Mouse (Mus musculus) MEL (cell line): Measurements from ENCODE around the gene Syne2. TPM values are rescaled to one million over a fixed set of nuclear protein-coding genes. Genes with fewer than 3 reads are reported as not detected.

Experiments used
- DNase-seq: peaks from one replicate; pipeline ENCODE4 v3.0.0; 2011; ENCODE audit warnings: low read depth, low spot score
- H3K27ac ChIP-seq: 2 replicates; pipeline ENCODE4 v1.5.1; 2012; ENCODE audit warnings: low read depth, mild to moderate bottlenecking, control low read depth, low read length, moderate library complexity; ENCODE audit not compliant: control insufficient read depth
- H3K27me3 ChIP-seq, 2 experiments: fragments of 150-350 bp in 1 of 2; sonication (generic) in 1 of 2; 2 replicates each; pipeline ENCODE4 v1.6.1; 2012; ENCODE audit warnings: low read length in 2 of 2, mild to moderate bottlenecking in 2 of 2, improper control_type of control experiment in 1 of 2, moderate library complexity in 1 of 2; ENCODE audit not compliant: insufficient read depth in 2 of 2, control insufficient read depth in 1 of 2
- H3K36me3 ChIP-seq, 2 experiments: 2 replicates each; pipeline ENCODE4 v1.6.1; 2012 to 2014; ENCODE audit warnings: low read length in 2 of 2, improper control_type of control experiment in 1 of 2, inconsistent platforms in 1 of 2, mild to moderate bottlenecking in 1 of 2; ENCODE audit not compliant: insufficient read depth in 2 of 2, control insufficient read depth in 1 of 2
- H3K4me1 ChIP-seq, 2 experiments: fragments of 150-350 bp in 1 of 2; sonication (generic) in 1 of 2; 2 replicates each; pipeline ENCODE4 v1.6.1; 2012; ENCODE audit warnings: low read length in 2 of 2, improper control_type of control experiment in 1 of 2, mild to moderate bottlenecking in 1 of 2; ENCODE audit not compliant: insufficient read depth in 2 of 2, control insufficient read depth in 1 of 2
- H3K4me3 ChIP-seq, 2 experiments: fragments of 150-350 bp in 1 of 2; sonication (generic) in 1 of 2; 2 replicates each; pipeline ENCODE4 v1.5.1; 2012; ENCODE audit warnings: low read depth in 2 of 2, low read length in 2 of 2, mild to moderate bottlenecking in 2 of 2, moderate library complexity in 2 of 2, control low read depth in 1 of 2, improper control_type of control experiment in 1 of 2; ENCODE audit not compliant: control insufficient read depth in 1 of 2, insufficient read depth in 1 of 2
- H3K79me2 ChIP-seq: 2 replicates; pipeline ENCODE4 v1.6.1; 2012; ENCODE audit warnings: mild to moderate bottlenecking, low read length, moderate library complexity; ENCODE audit not compliant: control insufficient read depth, poor library complexity, insufficient read depth
- H3K9ac ChIP-seq: 2 replicates; pipeline ENCODE4 v1.6.1; 2012; ENCODE audit warnings: low read depth, mild to moderate bottlenecking, control low read depth, low read length, moderate library complexity; ENCODE audit not compliant: control insufficient read depth, poor library complexity, severe bottlenecking
- H3K9me3 ChIP-seq: fragments of 150-350 bp; sonication (generic); replicated peaks from 2 replicates; pipeline ENCODE4 v1.6.1; 2012; ENCODE audit warnings: mild to moderate bottlenecking, low read length, improper control_type of control experiment, moderate library complexity; ENCODE audit not compliant: insufficient read depth
- CHD2 ChIP-seq: IDR thresholded peaks from 2 replicates; pipeline ENCODE4 v1.6.1; 2011; ENCODE audit warnings: low read length, improper control_type of control experiment
- CTCF ChIP-seq, 3 experiments: IDR thresholded peaks in 2 of 3; conservative IDR thresholded peaks in 1 of 3; 2 replicates each; pipeline ENCODE4 v1.5.1; 2011 to 2012; ENCODE audit warnings: low read length in 3 of 3, low read depth in 2 of 3, mild to moderate bottlenecking in 2 of 3, improper control_type of control experiment in 1 of 3, inconsistent platforms in 1 of 3, mixed read lengths in 1 of 3, moderate library complexity in 1 of 3; ENCODE audit not compliant: control insufficient read depth in 1 of 3, insufficient read depth in 1 of 3, poor library complexity in 1 of 3, severe bottlenecking in 1 of 3
- E2F4 ChIP-seq: IDR thresholded peaks from 2 replicates; pipeline ENCODE4 v1.6.1; 2011; ENCODE audit warnings: low read depth, low read length, improper control_type of control experiment, borderline replicate concordance
- ELF1 ChIP-seq: IDR thresholded peaks from 2 replicates; pipeline ENCODE4 v1.6.1; 2014; ENCODE audit warnings: low read depth, mild to moderate bottlenecking, inconsistent platforms, low read length, improper control_type of control experiment, moderate library complexity
- EP300 ChIP-seq, 2 experiments: IDR thresholded peaks; 2 replicates each; pipeline ENCODE4 v1.6.1; 2011; ENCODE audit warnings: improper control_type of control experiment in 2 of 2, low read length in 2 of 2, low read depth in 1 of 2, mild to moderate bottlenecking in 1 of 2
- GABPA ChIP-seq: IDR thresholded peaks from 2 replicates; pipeline ENCODE4 v1.6.1; 2012; ENCODE audit warnings: low read depth, mild to moderate bottlenecking, inconsistent platforms, low read length, improper control_type of control experiment, moderate library complexity
- GATA1 ChIP-seq: IDR thresholded peaks from 2 replicates; pipeline ENCODE4 v1.6.1; 2011; ENCODE audit warnings: low read depth, low read length, improper control_type of control experiment
- HCFC1 ChIP-seq: IDR thresholded peaks from 2 replicates; pipeline ENCODE4 v1.6.1; 2012; ENCODE audit warnings: low read depth, mild to moderate bottlenecking, inconsistent platforms, low read length, improper control_type of control experiment, moderate library complexity
- JUND ChIP-seq: IDR thresholded peaks from 2 replicates; pipeline ENCODE4 v1.6.1; 2011; ENCODE audit warnings: low read depth, mild to moderate bottlenecking, improper control_type of control experiment, low read length
- MAX ChIP-seq: IDR thresholded peaks from 2 replicates; pipeline ENCODE4 v1.6.1; 2011; ENCODE audit warnings: low read length, improper control_type of control experiment
- MAZ ChIP-seq: IDR thresholded peaks from 2 replicates; pipeline ENCODE4 v1.6.1; 2012; ENCODE audit warnings: low read depth, mild to moderate bottlenecking, inconsistent platforms, low read length, improper control_type of control experiment
- MEF2A ChIP-seq: IDR thresholded peaks from 2 replicates; pipeline ENCODE4 v1.6.1; 2014; ENCODE audit warnings: low read depth, mild to moderate bottlenecking, inconsistent platforms, low read length, improper control_type of control experiment; ENCODE audit not compliant: poor library complexity, insufficient replicate concordance, severe bottlenecking; ENCODE audit errors: extremely low read depth
- MYB ChIP-seq: IDR thresholded peaks from 2 replicates; pipeline ENCODE4 v1.6.1; 2011; ENCODE audit warnings: mild to moderate bottlenecking, low read depth, low read length, improper control_type of control experiment
- MYC ChIP-seq: IDR thresholded peaks from 2 replicates; pipeline ENCODE4 v1.6.1; 2011; ENCODE audit warnings: low read depth, mild to moderate bottlenecking, low read length, improper control_type of control experiment, moderate library complexity
- NELFE ChIP-seq: IDR thresholded peaks from 2 replicates; pipeline ENCODE4 v1.6.1; 2011; ENCODE audit warnings: low read depth, low read length, improper control_type of control experiment
- NRF1 ChIP-seq: IDR thresholded peaks from 2 replicates; pipeline ENCODE4 v1.6.1; 2014; ENCODE audit warnings: low read depth, mild to moderate bottlenecking, inconsistent platforms, low read length, improper control_type of control experiment, moderate library complexity; ENCODE audit not compliant: poor library complexity, insufficient read depth, severe bottlenecking
- POLR2A ChIP-seq, 2 experiments: IDR thresholded peaks; 2 replicates each; pipeline ENCODE4 v1.6.1; 2011 to 2012; ENCODE audit warnings: low read length in 2 of 2, mild to moderate bottlenecking in 2 of 2, control low read depth in 1 of 2, improper control_type of control experiment in 1 of 2, low read depth in 1 of 2, moderate library complexity in 1 of 2; ENCODE audit not compliant: control insufficient read depth in 1 of 2, insufficient read depth in 1 of 2, poor library complexity in 1 of 2
- POLR2AphosphoS2 ChIP-seq: IDR thresholded peaks from 2 replicates; pipeline ENCODE4 v1.6.1; 2011; ENCODE audit warnings: low read length, improper control_type of control experiment
- RAD21 ChIP-seq: IDR thresholded peaks from 2 replicates; pipeline ENCODE4 v1.6.1; 2011; ENCODE audit warnings: mild to moderate bottlenecking, low read depth, low read length, improper control_type of control experiment
- RCOR1 ChIP-seq: IDR thresholded peaks from 2 replicates; pipeline ENCODE4 v1.6.1; 2012; ENCODE audit warnings: low read depth, mild to moderate bottlenecking, inconsistent platforms, low read length, improper control_type of control experiment
- SIN3A ChIP-seq: IDR thresholded peaks from 2 replicates; pipeline ENCODE4 v1.6.1; 2012; ENCODE audit warnings: low read length, improper control_type of control experiment, inconsistent platforms
- SMC3 ChIP-seq: IDR thresholded peaks from 2 replicates; pipeline ENCODE4 v1.6.1; 2011; ENCODE audit warnings: low read depth, low read length, improper control_type of control experiment
- TAL1 ChIP-seq: IDR thresholded peaks from 2 replicates; pipeline ENCODE4 v1.6.1; 2012; ENCODE audit warnings: mild to moderate bottlenecking, inconsistent platforms, low read length, moderate library complexity, mixed read lengths
- TCF12 ChIP-seq: IDR thresholded peaks from 2 replicates; pipeline ENCODE4 v1.6.1; 2014; ENCODE audit warnings: low read depth, mild to moderate bottlenecking, inconsistent platforms, low read length, improper control_type of control experiment, moderate library complexity
- USF1 ChIP-seq: IDR thresholded peaks from 2 replicates; pipeline ENCODE4 v1.6.1; 2014; ENCODE audit warnings: low read depth, mild to moderate bottlenecking, inconsistent platforms, low read length, improper control_type of control experiment, moderate library complexity
- USF2 ChIP-seq, 2 experiments: IDR thresholded peaks; 2 replicates each; pipeline ENCODE4 v1.6.1; 2011 to 2012; ENCODE audit warnings: improper control_type of control experiment in 2 of 2, low read length in 2 of 2, borderline replicate concordance in 1 of 2, inconsistent platforms in 1 of 2, low read depth in 1 of 2, mild to moderate bottlenecking in 1 of 2; ENCODE audit not compliant: insufficient read depth in 1 of 2
- ZC3H11A ChIP-seq: IDR thresholded peaks from 2 replicates; pipeline ENCODE4 v1.6.1; 2012; ENCODE audit warnings: low read depth, mild to moderate bottlenecking, inconsistent platforms, low read length, improper control_type of control experiment
- ZMIZ1 ChIP-seq: IDR thresholded peaks from 2 replicates; pipeline ENCODE4 v1.6.1; 2012; ENCODE audit warnings: low read depth, mild to moderate bottlenecking, inconsistent platforms, low read length, improper control_type of control experiment, moderate library complexity
- ZNF384 ChIP-seq: IDR thresholded peaks from 2 replicates; pipeline ENCODE4 v1.6.1; 2012; ENCODE audit warnings: low read depth, mild to moderate bottlenecking, inconsistent platforms, low read length, improper control_type of control experiment
- polyA plus RNA-seq, 2 experiments: library from polyadenylated mRNA; stranded (reverse) in 1 of 2; unstranded in 1 of 2; fragments of >175 nt in 1 of 2; fragments of >200 nt in 1 of 2; gene quantifications; 2 replicates each; pipeline versions ENCODE4 v1.2.1 to v1.2.4; 2012; ENCODE audit warnings: low replicate concordance in 2 of 2, low read depth in 1 of 2; ENCODE audit not compliant: insufficient read length in 2 of 2, insufficient read depth in 1 of 2, missing spikeins in 1 of 2
- total RNA-seq: library from RNA; depleted of rRNA; stranded (reverse); fragments of 300-350 nt; gene quantifications from 2 replicates; pipeline ENCODE4 v1.2.3, GENCODE M21; 2012

Gene Syne2
- total and polyA plus RNA-seq, 3 experiments: 0.06 to 0.15 TPM; not detected in 1

GRCm38 (mm10) chr12:75915694-75916093 is 97.8 kb downstream of the Syne2 start:
- H3K4me3 ChIP-seq: no peak overlapping the region
- no peak overlapping the region for H3K9ac ChIP-seq
- no peak for TF ChIP-seq ZMIZ1
- no peak for TF ChIP-seq POLR2A (IDR thresholded peaks at IDR 0.05; ENCODE audit: control insufficient read depth in 1 of 2, insufficient read depth in 1 of 2, low read depth in 1 of 2, low read length in 2 of 2, poor library complexity in 1 of 2)
- TF ChIP-seq MYB: no peak
- TF ChIP-seq USF2 (IDR thresholded peaks at IDR 0.05; ENCODE audit: borderline replicate concordance in 1 of 2, insufficient read depth in 1 of 2, low read depth in 1 of 2, low read length in 2 of 2): no peak
- no peak for TF ChIP-seq TCF12
- no peak for TF ChIP-seq MAX
- TF ChIP-seq GABPA: no peak
- no peak for TF ChIP-seq NELFE
- no peak for TF ChIP-seq EP300 (IDR thresholded peaks at IDR 0.05; ENCODE audit: low read depth in 1 of 2, low read length in 2 of 2)
- no peak for TF ChIP-seq TAL1
- TF ChIP-seq RCOR1: no peak
- no peak for TF ChIP-seq POLR2AphosphoS2
- no peak for TF ChIP-seq CTCF (IDR thresholded peaks at IDR 0.05 in 2 of 3, conservative IDR thresholded peaks at IDR 0.05 in 1 of 3; ENCODE audit: control insufficient read depth in 1 of 3, insufficient read depth in 1 of 3, low read depth in 2 of 3, low read length in 3 of 3, poor library complexity in 1 of 3, severe bottlenecking in 1 of 3)
- TF ChIP-seq RAD21: no peak
- no peak for TF ChIP-seq MAZ
- TF ChIP-seq ZC3H11A: no peak
- TF ChIP-seq ZNF384: no peak
- TF ChIP-seq SIN3A: no peak
- no peak for TF ChIP-seq ELF1
- TF ChIP-seq HCFC1: no peak
- H3K4me1 ChIP-seq: no peaks in the 10 kb centered on the region
- no peaks in the 10 kb centered on the region for H3K9me3 ChIP-seq
- no peak for DNase-seq
- H3K27me3 ChIP-seq: peaks cover 8 to 12% of the 10 kb centered on the region in 2 experiments
- no peak overlapping the region for H3K27ac ChIP-seq
- no peaks in the 10 kb centered on the region for H3K36me3 ChIP-seq
- H3K79me2 ChIP-seq: no peaks in the 10 kb centered on the region

GRCm38 (mm10) chr12:75918415-75918814 is 100.5 kb downstream of the Syne2 start:
- Histone ChIP-seq H3K4me3 (no peak overlapping the region), H3K79me2 (no peaks in the 10 kb centered on the region), H3K9ac (no peak overlapping the region), H3K4me1 (no peaks in the 10 kb centered on the region), H3K36me3 (no peaks in the 10 kb centered on the region), H3K9me3 (no peaks in the 10 kb centered on the region), H3K27ac (no peak overlapping the region), H3K27me3 (peaks cover 6 to 15% of the 10 kb centered on the region in 2 experiments)
- DNase-seq: no peak
- TF ChIP-seq NRF1 (no peak), CHD2 (no peak), JUND (no peak), SIN3A (no peak), ZMIZ1 (no peak), GABPA (no peak), USF1 (no peak), MEF2A (no peak), E2F4 (no peak), MAX (no peak), MYC (no peak), HCFC1 (no peak), SMC3 (no peak), GATA1 (no peak)
